Mouse (Mus musculus) brain, embryonic 14.5 days (tissue): ENCODE measurements at regions not wholly inside any gene's neighbourhood (a gene's known extent, or its start where the extent isn't known, plus 50 kb on each side); places are given as distances from the start of the nearest gene placed in this dataset.

Experiments
- CTCF ChIP-seq: fragments of 200-500 bp; IDR thresholded peaks from 2 replicates; pipeline ENCODE4 v1.5.1; 2012; ENCODE audit warnings: inconsistent platforms, mild to moderate bottlenecking, moderate library complexity, borderline replicate concordance; ENCODE audit not compliant: insufficient read depth, insufficient read length; ENCODE audit errors: extremely low read depth
- POLR2A ChIP-seq: fragments of 200-500 bp; IDR thresholded peaks from 2 replicates; pipeline ENCODE4 v1.6.1; 2012; ENCODE audit warnings: mild to moderate bottlenecking, inconsistent platforms, borderline replicate concordance; ENCODE audit not compliant: poor library complexity, insufficient read depth, insufficient read length, severe bottlenecking; ENCODE audit errors: extremely low read depth

GRCm38 (mm10) chr8:87094685-87095084 lies 209.6 kb upstream of the N4bp1 start:
- TF ChIP-seq CTCF = no peak
- TF ChIP-seq POLR2A = no peak
